Mouse (Mus musculus) T-helper 2 cell (primary cell): ENCODE measurements around the gene Smad9.

ENCODE experiments used
- in situ Hi-C: fragments of 300-600 bp; cut with MboI, MseI; formaldehyde crosslinking; loops from one replicate; pipeline ENCODE4 v1.15.1; 2025; ENCODE audit warnings: high pct_unique_total_duplicates

Smad9 gene

DNA sequence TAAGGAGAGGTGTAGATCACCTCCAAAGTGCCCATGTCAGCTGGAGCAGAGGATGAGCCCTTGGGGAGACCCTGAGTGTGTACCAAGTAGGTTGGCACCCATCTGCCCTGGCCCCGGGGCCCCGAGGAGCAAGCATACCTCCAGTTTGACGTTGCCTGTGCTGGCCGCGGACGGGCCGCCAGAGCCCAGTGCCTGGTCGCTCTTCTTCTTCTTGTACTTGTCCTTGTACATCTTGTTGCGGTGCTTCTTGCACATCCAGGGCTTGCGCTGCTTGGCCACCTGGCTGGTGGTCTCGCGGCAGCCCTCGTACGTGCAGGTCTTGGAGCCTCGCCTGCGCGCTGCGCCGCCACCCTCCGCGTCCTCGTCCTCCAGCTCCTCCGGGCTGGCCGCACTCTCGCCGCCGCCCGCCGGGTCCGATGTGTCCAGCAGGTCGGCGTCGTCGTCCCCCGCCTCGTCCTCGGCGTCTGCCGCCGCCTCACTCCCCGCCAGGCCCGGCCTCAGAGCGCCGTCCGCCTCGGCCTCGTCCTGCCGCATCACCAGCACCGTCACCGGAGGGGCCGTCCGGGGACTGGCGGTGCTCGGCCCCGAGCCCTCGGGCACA, 51.8 kb downstream of the Smad9 start:
- in situ Hi-C loops = loop anchor here (25.0 kb wide), 2 partner anchors 830 to 945 kb away; partner anchors contain the start of gene Ufm1

DNA sequence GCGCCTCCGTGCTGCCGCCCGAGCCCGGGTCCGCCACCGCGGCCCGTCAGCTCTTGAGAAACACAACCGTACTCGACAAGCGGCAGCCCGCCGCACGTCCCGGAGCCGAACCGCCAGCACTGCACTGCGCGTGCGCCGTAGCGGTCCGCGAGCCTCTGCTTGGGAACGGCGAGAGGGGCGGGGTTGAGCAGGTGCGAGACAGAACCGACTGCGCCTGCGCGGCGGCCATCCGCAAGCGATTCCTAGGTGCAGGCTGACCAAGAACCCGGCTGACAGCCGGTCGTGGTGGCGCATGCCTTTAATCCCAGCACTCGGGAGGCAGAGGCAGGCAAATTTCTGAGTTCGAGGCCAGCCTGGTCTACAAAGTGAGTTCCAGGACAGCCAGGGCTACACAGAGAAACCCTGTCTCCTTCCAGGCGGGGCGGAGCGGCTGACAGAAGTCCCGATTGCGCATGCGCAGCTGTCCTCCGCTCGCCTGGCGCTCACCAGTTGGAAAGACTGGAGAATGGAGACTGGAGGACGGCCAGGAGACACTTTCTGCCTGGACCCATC, 52.4 kb downstream of the Smad9 start, which contains the start of gene Rfxap:
Gene Rfxap, minus strand, starts transcription at position 126 of the 552 bp plus-strand sequence.
- in situ Hi-C loops = loop anchor here (25.0 kb wide), 2 partner anchors 830 to 945 kb away; partner anchors contain the start of gene Ufm1

DNA sequence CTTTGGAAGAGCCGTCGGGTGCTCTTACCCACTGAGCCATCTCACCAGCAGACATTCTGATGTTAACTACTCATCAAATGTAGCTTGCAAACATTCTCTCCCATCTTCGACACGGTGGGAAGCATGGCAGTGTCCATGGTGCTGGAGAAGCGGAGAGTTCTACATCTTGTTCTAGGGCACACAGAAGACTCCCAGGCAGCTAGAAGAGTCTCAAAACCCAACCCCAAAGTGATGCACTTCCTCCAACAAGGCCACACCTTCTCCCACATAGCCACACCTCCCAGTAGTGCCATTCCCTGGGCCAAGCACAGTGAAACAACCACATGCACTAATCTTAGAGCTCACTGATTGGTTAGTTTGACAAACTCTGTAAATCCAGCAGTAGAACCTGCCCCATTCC, 53.7 kb downstream of the Smad9 start:
- in situ Hi-C loops = loop anchor here (25.0 kb wide), 2 partner anchors 828 to 947 kb away; partner anchors contain the start of gene Ufm1

DNA sequence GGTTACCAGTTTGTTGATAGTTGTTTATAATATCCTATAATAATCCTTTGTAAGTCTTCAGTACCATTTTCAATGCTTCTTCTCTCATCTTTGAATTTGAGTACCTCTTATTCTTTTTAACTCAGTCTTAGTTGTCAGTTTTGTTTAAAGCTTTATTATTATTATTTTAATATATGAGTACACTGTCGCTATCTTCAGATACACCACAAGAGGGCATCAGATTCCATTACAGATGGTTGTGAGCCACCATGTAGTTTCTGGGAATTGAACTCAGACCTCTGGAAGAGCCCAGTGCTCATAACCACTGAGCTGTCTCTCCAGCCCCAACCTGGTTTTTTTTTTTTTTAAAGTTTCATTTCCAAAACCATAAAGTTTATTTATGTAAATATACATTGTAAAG, 56.2 kb downstream of the Smad9 start:
- in situ Hi-C loops = loop anchor here (25.0 kb wide), 2 partner anchors 826 to 949 kb away; partner anchors contain the start of gene Ufm1

DNA sequence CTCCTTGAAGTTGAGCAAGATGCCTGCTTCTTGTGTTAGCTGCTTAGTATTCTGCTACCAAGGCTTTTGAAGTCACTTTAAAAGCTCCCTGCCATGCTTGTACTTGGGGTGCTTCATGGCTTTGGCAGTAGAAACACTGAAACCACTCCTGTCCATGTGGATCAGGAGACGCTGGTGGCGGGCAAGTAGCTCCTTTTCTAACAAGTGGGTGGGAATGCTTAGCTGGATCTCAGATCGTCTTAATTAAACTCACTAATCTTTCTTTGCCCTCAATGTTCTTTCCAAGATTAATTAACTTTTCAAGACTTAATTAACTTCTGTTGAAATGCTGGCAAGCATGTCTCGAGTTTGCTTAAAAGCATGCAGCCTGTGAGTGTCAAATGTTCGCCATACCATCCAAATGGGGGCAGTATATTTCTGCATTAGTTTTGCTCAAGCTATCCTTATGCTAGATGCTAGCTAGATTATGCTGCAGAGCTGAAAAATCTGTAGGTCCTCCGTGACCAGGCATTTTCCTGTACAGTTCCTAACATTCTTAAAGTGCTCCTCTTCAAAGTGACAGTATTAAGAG, 58.1 kb downstream of the Smad9 start:
- in situ Hi-C loops = loop anchor here (25.0 kb wide), 2 partner anchors 824 to 951 kb away; partner anchors contain the start of gene Ufm1

DNA sequence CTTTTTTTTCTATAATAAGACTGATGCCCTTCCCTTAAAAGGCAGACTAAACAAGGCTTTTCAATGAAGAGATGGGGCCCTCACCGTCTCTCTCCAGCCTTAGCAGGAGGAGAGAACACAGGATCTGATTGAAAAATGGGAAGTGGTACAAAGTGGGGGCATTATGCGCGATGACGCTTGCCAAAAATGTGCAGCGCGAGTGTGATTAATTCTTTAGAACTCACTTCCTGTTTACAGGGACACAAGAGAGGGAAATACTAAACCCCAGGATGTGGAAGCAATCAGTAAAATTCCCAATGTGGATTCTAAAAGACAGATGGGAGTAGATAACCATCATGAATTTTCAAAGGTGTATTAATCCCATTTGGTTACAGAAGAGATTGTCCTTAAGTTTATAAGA, 59.2 kb downstream of the Smad9 start:
- in situ Hi-C loops = loop anchor here (25.0 kb wide), 2 partner anchors 823 to 952 kb away; partner anchors contain the start of gene Ufm1

DNA sequence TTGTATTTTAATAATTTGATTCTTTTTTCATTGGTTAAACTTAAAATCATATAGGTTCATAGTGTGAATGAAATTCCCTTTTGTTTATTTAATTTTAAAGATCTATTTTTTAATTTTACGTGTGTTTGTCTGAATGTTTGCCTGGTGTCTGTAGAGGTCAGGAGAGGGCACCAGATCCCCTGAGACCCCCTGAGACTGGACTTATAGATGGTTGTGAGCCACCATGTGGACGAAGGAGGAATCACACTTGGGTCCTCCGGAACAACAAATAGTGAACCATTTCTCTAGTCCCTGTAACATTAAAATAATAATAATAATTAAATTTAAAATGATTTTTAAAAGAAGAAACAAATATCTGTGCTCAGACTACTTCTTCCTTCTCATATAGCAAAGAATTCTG, 59.9 kb downstream of the Smad9 start:
- in situ Hi-C loops = loop anchor here (25.0 kb wide), 2 partner anchors 822 to 953 kb away; partner anchors contain the start of gene Ufm1

DNA sequence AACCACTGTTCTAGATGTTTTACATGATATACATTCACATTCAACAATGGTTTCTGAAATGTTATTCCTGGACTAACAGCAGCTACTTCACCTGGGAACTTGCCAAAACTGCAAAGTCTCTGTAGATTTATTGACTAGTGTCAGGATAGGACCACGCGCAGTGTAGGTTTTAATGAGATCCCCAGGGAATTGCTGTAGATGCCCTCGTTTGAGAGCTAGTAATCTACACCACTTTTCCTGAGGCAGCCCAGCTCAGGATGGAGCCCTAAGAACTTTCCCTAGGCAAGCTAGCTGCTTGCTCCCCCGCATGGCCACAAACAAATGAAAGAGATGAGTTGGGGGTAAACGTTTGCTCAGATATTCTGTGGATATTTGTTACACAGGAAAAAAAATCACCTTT, 67.1 kb downstream of the Smad9 start:
- in situ Hi-C loops = loop anchor here (25.0 kb wide), 2 partner anchors 815 to 960 kb away; partner anchors contain the start of gene Ufm1

DNA sequence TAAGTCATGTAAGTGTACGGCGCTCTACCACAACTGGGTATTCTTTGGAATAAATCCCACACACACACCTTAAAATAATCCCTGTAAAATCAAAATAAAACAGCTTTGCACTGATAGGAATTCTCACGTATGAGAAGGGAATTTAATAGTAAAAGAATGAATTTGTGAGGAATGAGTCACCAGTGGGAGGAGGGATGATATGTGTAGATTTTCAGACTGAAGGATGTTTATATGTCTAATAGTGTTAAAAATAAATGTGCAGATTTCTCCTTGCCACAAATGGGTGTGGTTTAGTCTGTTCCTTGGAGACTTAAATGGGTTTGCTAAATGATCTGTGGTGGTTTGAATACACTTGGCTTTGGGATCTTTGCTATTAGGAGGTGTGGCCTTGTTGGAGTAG, 77.1 kb downstream of the Smad9 start:
- in situ Hi-C loops = no loop called here

DNA sequence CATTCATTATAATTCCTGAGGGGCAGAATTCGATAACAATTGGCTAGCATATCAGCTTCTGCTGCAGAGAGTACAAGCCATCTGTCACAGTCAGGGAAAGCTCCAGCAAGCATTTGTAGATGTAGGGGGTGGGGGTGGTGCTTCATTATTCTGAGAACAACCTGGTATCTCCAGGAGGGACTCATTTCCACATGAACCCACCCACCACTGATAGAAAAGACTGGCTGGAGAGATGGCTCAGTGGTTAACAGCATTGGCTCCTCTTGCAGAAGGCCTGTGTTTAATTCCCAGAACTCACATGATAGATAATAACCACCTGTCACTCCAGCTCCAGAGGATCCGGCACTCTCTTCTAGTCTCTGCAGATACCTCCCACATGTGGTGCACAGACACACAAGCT, 80.0 kb downstream of the Smad9 start:
- in situ Hi-C loops = loop anchor here (5.0 kb wide), 1 partner anchor 47 kb away; no protein-coding TSS in a partner anchor
